Mouse (Mus musculus) kidney, postnatal 14 days (tissue): Measurements from ENCODE around the gene 4930415L06Rik.

Experiments used
- DNase-seq: peaks from one replicate; pipeline ENCODE4 v3.0.0; 2022; ENCODE audit warnings: mixed read lengths

Gene 4930415L06Rik

GRCm38 (mm10) chrX:89932752-89933151 lies at the start of gene 4930415L06Rik:
TSS of gene 4930415L06Rik (minus strand) at chrX:89932852.
- no peak for DNase-seq

- no peak for DNase-seq
These were observed 46.0 kb upstream of the 4930415L06Rik start for GRCm38 (mm10) chrX:89978621-89979020.

GRCm38 (mm10) chrX:89904871-89905270 lies 27.8 kb downstream of the 4930415L06Rik start:
- DNase-seq, result no peak
